Mouse (Mus musculus) layer of hippocampus, postnatal 36 days (tissue): ENCODE results near the gene Foxj1. TPM values are rescaled to one million over a fixed set of nuclear protein-coding genes. Genes with fewer than 3 reads are reported as not detected.

Experiments used
- DNase-seq, 2 experiments: peaks; one replicate each; pipeline ENCODE4 v3.0.0; 2022
- total RNA-seq, 2 experiments: library from RNA; stranded (reverse); gene quantifications; 2 replicates each; pipeline ENCODE4 v1.2.3; 2021

The Foxj1 gene
- total RNA-seq, 2 experiments from 2014 or later = 4.3 to 5.8 TPM

DNA sequence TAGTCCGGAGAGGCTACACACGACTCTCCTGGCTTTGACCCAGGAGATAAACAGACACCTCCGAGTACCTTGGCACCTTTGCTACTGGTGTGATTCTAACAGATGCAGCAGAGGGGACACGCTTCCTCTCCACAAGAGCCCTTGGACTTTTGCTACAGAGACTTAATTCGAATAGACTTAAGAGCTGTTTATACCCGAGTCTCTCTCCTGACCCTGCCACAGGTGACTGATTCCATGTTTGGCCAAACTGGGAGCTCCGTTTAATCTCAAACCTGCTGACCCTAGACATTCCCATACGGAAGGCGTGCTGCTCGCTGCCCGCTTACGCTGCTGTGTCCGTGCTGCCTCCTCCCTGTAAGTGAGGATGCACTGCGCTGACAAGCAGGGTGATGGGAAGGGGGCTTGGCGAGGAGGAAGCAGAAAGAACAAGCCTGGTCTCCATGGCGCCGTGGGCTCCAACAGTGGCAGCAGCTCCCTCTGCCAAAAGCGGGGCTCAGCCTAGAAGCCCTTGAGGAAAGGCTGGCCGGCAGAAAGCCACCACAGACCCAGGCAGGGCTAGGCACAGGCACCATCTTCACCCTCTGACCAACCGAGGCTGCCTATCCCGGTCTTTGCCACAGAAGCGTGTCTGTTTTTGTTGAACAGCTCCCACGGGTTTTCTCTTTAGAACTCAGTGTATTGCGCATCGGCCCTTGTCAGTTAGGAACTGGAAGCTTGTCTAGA, 7.0 kb upstream of the Foxj1 start:
- DNase-seq = peak; percentile 36

- DNase-seq = no peak
Observed at GRCm38 (mm10) chr11:116337531-116337930, 2.3 kb upstream of the Foxj1 start.

- DNase-seq = no peak
Observed at GRCm38 (mm10) chr11:116337000-116337399, 1.8 kb upstream of the Foxj1 start.

DNA sequence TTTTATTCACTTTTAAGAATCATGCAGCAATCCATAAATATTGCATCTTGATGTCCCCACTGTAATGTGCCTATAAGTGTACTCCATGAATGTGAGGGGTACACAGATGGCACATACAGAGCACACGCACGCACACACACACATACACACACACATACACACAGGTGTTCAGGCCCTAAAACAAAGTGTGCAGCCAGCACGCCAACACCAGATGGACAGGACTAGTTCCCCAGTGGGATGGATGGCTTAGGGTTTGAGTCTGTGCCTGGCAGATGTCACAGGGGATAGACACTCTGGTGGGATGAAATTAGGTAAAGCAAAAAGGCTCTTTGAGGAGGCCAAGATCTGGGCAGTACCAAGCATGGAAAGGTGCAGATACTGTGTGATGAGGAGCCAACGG, 1.2 kb upstream of the Foxj1 start:
- no peak for DNase-seq

DNA sequence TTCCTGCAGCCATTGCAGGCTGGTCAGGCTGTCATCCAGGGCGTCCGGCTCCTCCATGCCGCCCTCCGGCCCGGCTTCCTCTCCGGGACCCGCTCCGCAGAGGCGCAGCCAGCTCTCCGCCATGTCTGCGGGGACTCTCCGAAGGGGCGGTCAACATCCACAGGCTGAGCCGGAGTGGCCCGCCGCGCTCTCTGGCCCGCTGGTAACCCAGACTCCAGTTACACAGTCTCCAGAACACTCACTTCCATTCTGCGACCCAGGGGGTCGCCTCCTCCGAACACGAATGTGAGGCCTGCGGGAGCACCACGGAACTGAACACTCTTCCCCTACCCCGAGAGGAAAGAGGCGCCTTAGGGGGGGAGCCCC, 799 bp downstream of the Foxj1 start:
- DNase-seq = no peak

DNA sequence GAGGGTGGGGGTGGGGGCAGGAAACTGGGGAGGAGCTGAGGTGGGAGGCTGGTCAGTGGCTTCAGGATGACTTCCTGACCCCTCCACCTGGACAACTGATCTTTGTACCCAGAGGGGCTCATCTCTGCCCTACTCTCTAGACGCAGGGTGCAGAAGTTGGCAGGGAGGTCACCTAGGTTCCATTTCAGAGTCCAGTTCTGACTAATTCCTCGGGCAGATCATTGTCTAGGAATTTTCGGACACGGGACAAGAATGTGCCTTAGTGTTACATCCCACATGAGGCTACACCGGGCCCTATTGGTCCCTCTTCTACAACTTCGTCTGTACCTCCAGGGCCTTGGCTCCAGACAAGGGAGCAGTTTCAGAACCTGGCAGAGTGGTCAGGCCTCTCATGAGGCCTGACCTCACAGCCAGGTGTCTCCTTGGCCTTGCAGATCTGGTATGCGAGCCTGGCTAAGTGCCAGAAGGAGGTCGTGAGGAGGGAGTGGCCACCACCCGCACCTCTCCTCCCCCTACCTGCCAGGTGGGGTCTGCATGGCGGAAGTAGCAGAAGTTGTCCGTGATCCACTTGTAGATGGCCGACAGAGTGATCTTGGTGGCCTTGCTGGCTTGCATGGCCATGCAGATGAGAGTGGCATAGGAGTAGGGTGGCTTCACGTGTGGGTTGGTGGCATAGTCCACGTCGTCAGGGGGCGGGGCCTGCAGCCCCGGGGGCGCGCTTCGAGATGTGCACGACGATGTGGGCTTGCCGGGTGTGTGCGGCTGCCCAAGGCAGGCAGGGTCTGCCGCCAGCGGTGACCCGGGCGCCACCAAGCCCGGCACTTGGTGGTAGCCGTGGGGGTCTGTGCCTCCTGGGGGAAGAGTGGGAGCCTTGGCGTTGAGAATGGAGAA, 1.4 kb downstream of the Foxj1 start:
- no peak for DNase-seq

DNA sequence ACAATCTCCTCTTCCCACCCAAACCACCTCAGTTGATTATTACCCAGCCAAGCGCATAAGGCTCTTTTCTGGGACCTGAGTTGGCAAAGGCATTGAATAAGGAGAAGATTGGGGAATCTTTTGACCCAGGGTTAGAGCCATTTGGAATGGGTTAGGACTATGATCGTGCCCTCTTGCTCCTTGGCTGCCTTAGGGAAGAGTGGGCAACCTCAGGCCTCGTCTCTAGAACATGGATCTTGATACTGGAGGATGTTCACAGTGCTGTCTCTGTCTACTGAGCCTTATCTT, 2.3 kb downstream of the Foxj1 start:
- DNase-seq = no peak

GRCm38 (mm10) chr11:116332232-116332982, 2.8 kb downstream of the Foxj1 start:
- DNase-seq = peak in 1 of 2 experiments; percentile 46

GRCm38 (mm10) chr11:116330211-116330518, 5.0 kb downstream of the Foxj1 start:
- DNase-seq = no peak

GRCm38 (mm10) chr11:116329314-116330210, 5.6 kb downstream of the Foxj1 start:
- no peak for DNase-seq

DNA sequence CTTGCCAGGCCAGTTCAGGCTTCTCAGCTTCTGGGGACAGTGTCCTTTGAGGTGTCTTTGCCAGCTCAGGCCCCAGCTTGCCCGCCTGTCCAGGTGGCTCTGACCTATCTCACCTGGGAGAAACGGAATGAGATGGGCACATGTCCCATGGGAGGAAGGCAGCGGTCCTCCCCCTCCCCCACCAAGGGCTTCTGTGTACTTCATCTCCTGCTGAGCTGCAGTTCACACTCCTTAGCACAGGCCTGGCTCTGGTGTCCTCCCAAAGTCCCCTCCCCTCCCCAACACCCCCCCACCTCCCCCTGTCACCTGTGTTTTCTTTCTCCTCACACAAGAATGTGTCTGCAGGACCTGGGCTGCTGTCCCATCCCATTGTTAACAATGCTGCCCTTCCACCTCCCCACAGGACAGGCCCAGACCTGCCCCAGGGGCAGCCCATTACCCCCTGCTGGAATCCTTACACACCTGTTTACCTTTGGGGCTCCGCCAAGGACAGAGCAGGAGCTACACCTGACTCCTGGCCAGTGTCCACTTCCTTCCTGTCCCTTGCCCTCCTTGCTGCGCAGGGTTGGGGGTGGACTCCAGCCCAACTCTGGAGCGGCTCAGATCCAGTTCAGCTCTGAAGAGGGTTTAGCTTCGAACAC, 8.1 kb downstream of the Foxj1 start:
- DNase-seq = no peak

DNA sequence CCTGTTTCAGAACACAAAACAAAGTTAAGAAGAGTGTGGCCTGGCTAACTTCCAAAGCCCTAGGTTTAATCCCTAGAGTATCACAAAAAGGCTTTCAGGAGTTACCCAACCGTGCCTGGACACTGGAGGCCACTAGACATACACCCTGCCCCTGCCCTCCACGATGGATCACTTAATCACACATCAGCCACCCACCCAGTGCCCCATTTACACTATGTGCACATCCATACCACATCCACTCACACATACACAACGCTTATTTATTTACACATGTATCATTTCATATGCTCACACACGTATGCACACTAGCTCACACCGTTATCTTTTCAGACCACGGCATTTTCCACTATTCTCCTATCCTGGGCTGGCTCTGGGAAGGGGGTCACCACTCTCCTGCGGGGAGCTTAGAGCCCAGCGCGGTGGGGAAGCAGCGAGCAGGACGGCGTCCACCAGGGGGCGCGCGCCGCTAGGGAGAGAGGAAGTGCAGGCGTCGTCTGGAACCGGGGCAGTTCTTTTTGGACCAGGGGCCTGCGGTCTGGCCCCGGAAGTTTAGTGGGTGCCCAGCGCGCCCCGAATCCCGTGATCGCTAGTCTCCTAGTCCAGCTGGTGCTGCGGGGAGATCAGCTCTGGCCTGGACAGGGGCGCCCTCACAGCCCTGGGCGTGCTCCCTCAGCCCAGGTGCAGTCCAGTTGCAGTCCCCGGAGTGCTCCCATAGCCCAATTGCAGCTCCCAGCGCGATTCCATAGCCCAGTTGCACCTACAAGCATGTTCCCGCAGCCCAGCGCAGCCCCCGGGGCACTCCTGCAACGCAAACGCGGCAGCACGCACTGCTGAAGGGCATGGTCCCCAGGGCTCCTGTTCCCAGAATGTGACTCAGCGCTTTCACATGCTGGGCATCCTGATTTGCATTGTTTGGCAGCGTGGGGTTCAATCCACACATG, 16.2 kb downstream of the Foxj1 start:
- peak; percentile 82 to 86 for DNase-seq

DNA sequence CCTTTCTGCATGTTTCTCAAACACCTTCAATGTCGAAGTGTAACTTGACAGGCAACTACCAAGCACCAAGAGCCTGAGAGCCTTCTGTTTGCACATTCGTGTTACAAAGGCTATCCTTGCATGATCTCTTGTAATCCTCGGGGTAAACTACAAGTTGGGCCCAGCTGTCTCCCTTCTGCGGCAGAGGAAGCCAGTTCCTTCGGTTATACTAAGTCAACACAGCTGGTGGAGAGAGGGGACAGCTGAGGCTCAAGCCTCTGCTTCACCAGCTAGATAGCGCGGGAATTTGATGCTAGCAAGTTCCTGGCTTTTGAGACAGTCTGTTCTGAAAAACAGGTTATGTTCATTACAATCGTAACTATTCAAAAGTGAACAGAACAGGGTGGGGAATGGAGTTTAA, 22.8 kb downstream of the Foxj1 start:
- DNase-seq = no peak

DNA sequence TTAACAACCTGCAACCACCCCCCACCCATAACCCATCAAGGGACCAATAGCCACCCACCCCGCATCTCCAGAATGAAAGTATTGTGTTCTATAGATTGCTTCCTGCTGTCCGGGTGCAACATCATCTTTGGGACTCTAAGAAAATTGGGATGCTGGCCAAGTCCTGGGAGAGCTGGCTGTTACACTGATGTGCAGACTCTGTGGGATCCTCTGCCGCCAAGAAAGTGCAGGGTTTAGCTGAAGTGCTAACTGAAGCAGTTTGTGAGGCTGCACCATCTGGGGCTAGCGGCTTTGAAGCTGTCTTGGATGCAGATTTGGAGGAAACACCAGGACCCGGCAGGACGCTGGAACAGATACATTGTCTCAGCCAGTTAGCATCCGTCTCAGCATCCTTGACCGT, 24.0 kb downstream of the Foxj1 start:
- DNase-seq = no peak

GRCm38 (mm10) chr11:116309601-116310000, 25.6 kb downstream of the Foxj1 start:
- DNase-seq = no peak

DNA sequence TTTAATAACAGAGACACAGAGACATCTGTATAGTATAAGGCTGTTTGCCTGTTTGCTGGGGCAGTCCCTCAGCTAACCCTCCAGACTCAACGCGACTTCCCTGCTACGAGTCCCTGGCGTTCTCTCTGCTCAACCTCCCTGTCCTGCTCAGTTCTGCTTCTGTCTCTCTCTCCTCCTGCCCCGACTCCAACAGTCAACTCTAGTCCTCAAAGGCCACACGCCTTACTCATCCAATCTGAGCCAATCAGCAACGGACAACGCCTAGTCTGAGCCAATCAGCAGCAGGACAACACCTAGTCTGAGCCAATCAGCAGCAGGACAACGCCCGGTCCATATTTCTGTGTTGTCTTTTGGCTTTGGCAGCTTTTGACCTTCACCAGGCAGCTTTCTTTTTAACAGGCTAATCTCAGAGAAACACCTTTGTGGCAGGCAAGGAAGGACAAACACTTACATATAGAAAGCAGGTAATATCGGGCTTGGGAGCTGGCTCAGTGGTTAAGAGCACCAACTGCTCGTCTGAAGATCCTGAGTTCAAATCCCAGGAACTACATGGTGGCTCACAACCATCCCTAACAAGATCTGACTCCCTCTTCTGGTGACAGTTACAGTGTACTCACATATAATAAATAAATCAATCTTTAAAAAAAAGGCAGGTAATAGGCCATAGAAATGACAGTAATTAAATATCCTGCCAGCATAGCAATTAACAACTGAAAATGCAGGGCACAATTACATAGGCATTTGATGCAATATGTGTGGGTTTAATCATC, 27.3 kb downstream of the Foxj1 start:
- no peak for DNase-seq

DNA sequence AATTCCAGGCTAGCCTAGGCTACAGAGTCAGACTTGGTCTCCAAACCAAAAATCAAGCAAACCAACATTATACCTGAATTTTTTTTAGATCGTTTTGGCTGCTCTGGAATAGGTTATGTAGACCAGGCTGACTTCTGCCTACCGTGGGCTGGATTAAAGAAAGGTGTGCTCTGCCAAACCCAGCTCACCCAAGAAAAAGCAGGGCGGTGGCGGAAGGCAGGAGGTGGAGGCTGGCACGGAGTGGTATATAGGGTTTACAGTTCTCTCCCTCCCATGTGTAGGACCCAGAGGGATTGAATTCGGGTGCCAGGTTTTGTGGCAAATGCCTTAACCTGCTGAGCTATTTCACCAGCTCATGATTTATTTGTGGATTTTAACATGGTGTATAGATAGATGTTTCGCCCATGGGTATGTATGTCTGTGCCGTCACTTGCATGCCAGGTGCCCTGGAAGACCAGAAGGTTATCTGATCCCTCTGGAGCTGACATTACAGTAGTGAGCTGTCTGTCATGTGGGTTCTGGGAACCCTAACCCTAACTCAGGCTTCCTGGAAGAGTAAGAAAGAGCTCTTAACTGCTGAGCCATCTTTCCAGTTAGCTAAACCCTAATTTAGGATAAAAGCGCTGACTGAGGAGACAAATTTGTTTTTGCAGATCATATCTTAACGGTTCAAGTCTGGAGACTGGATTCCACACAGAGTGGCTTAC, 28.0 kb downstream of the Foxj1 start, which contains the start of gene Exoc7:
Exoc7 (minus strand) TSS at position 215 of the 707 bp plus-strand sequence.
- DNase-seq = no peak

- DNase-seq = peak; percentile 88 to 90
Observed at GRCm38 (mm10) chr11:116306126-116306982, 28.8 kb downstream of the Foxj1 start.
